Mouse (Mus musculus) left cerebral cortex, adult 18-20 months (tissue): ENCODE measurements at regions not wholly inside any gene's neighbourhood (a gene's known extent, or its start where the extent isn't known, plus 50 kb on each side); places are given as distances from the start of the nearest gene placed in this dataset.

Source experiments
- DNase-seq, 2 experiments: peaks; one replicate each; pipeline ENCODE4 v3.0.0; 2021 to 2022; ENCODE audit warnings: low spot score in 2 of 2, mixed read lengths in 1 of 2

DNA sequence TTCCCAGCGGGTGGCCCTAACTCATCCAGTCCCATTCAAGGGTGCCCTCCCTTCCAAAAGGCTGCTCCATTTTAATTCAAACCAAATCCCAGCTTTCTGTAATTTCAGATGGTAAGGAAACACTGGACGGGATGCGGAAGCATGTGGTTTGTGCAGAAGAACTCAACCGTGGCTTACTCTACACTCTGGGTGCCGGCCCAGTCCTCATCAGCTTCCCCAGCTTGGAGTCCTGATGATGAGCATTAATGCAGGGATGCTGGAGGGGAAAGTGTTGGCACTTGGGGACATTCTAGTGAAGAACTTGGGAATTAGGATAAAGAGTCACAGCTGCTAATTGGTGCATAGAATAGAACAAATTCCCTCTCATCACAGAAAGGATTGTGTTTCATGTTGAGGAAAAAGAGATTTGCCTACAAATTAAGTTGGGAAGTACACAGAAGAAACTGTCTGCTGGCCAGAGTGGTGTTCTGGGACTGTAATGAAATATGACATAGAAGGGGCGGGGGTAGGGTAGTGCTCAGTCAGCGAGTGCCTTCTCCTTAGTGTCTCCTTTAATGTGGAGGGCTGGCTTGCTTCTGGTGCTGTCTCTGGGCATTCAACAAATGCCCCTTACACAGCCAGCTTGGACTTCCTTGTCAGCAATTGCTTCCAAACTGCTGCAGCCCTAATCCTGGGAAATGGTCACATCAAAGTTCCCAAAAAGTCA lies 285.0 kb upstream of the Bmper start:
- DNase-seq, result no peak

DNA sequence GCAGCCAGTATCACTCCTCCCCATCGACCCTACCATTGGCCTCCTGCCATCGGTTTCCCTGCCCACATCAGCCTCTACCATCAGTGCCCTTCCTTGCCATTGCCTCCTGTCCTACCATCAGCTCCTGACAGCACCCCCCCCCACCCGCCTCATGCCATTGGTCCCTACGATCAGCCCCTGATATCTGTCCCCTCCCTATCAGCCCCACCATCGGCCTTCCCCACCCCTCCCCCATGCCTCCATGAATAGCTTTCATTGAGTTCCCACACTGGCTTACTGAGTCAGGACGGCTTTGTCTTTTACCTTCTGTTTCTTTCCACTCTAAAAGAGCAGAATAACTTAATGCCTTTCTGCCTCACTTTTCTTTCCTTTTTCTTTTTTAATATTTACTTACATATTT lies 277.9 kb upstream of the Bmper start:
- no peak for DNase-seq

- DNase-seq, result no peak
These were observed 277.4 kb upstream of the Bmper start for GRCm38 (mm10) chr9:22945426-22945955.

DNA sequence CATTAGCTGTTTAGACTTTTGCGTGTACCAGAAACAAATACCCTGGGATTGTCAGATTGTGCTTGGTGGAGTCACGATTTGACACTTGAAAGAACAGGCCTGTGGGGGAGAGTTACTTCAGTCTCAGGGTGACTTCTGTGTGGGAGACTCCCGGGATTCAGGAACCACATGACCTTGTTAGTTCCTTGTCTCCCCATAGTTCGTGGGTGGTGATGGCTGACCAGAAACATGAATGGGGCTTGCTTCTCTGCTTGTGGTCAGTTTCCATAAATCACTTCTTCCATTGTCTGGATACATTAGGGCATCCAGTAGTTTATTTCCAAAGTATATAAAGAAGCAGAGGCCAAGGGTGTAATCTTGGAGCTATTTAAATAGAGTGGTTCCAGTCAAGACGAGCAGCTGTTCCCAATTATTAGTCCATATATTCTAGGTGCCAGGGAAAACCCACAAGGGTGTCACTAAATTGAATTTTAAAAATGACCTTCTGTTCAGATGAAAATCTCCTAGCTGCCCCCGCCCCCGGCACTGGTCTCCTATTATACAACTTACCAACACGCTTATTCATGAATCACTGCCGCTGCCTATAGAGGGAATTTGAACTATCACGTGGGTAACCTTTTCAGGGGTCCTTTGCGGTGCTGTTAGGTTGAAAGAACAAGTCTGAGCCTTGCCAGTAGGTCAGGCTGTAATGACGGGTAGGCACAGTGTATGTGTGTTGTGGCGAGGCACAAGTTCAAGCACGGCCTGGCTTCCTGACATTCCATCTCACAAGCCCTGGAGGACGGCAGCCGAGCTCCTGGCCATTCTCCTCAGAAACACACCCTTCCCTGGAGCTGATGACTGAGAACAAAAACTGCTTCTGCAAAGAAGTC lies 270.1 kb upstream of the Bmper start:
- DNase-seq, result no peak

DNA sequence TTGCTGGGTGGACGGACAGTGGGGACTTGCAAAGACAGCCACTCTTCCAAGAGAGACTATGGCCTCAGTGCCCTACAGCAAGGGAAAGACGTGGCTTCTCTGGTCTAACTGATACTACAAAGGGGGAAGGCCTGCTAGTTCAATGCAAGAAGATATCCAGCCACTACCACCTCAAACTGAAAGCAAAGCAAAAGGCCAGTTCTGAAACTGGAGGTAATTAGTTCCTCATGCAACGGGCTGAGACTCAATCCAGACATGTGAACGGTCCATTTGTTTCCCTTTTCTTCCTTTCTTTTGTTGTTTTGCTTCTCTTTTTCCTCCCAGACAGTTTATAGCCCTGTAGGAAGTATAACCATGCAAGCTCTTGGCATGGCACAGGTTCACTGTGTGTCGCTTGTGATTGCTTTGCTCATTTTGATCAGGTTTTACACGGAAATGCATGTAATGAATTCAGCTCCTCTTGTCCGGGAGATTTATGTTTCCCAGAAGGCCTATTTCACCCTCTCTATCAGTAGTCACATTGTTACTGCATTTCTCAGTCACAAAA lies 260.5 kb upstream of the Bmper start:
- DNase-seq, result no peak

GRCm38 (mm10) chr9:22971312-22971711 lies 251.6 kb upstream of the Bmper start:
- DNase-seq, result no peak

- no peak for DNase-seq
These were observed 246.1 kb upstream of the Bmper start for GRCm38 (mm10) chr9:22976748-22977147.

DNA sequence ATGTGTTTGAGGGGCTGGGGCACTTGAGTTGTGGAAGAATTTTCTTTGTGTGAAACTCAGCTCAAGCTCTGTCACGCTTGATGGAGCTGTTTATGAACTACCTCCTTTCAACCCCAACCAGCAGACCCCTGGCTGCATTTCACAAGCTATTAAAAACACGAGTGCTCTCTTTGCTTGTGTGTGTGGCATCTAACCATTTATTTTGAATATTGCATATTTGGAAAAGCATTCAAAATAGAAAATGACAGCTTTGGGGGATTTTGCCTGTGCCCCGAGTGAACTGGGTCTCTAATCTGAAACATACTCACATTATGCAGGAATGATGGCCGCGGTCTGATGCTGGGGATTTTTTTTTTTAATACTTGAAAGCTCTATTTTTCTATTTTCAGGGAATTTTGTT lies 243.2 kb upstream of the Bmper start:
- no peak for DNase-seq

- no peak for DNase-seq
These were observed 233.4 kb upstream of the Bmper start for GRCm38 (mm10) chr9:22989508-22989907.

DNA sequence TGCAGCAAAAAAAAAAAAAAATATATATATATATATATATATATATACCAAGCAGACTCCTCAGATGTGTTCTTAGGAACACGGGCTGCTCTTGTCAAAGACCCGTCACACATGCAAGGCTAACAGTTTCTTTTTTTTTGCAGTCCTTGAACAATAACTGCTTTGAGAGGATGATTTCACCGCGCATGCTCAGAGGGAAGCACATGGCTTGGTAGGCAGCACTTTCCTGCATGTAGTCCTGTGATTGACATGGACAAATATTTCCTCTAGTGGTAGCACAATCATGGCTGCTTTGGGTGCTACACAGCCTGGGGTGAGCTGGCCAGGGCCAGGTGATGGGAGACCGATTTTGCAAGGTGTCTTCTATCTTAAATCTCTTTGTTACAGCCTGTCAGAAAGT lies 229.3 kb upstream of the Bmper start:
- DNase-seq, result no peak

GRCm38 (mm10) chr9:22995564-22995963 lies 227.3 kb upstream of the Bmper start:
- DNase-seq, result no peak

DNA sequence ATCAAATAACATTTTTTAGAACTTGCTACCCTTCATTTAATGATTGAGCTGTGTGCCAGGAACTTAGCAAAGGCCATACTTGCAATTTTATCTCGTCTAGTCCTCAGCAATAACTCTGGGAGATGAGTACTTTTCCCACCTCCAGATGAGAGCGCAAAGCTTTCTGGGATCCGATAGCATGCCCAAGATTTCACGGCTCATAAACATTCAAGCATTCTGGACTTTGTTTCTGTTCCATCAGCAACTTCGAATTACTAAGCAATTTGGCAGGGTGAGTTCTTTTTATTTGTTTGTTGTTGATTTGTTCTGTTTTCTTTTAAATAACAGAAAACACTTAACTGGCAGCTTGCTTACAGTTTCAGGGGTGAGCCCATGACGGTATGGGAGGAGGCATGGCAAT lies 224.6 kb upstream of the Bmper start:
- no peak for DNase-seq

DNA sequence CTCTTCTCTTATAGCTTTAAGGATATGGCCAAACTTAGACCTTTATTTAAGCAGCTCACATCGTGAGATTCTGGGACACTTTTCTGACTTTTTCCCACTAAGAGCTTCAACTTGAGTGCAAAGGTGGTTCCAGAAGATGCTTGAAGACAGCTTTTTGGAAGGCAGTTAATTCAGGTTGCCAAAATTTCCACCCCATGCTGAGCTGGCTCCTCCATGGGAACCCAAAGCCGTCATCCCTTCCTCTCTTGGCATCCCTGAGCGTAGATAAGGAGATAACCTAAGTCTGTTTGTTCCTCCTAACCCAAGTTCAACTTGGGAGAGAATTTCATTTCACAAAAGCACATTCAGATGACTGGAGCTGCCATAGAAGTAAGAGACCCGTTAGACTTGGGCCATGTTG lies 223.7 kb upstream of the Bmper start:
- DNase-seq, result no peak

- DNase-seq, result no peak
These were observed 222.7 kb upstream of the Bmper start for GRCm38 (mm10) chr9:23000200-23000599.

DNA sequence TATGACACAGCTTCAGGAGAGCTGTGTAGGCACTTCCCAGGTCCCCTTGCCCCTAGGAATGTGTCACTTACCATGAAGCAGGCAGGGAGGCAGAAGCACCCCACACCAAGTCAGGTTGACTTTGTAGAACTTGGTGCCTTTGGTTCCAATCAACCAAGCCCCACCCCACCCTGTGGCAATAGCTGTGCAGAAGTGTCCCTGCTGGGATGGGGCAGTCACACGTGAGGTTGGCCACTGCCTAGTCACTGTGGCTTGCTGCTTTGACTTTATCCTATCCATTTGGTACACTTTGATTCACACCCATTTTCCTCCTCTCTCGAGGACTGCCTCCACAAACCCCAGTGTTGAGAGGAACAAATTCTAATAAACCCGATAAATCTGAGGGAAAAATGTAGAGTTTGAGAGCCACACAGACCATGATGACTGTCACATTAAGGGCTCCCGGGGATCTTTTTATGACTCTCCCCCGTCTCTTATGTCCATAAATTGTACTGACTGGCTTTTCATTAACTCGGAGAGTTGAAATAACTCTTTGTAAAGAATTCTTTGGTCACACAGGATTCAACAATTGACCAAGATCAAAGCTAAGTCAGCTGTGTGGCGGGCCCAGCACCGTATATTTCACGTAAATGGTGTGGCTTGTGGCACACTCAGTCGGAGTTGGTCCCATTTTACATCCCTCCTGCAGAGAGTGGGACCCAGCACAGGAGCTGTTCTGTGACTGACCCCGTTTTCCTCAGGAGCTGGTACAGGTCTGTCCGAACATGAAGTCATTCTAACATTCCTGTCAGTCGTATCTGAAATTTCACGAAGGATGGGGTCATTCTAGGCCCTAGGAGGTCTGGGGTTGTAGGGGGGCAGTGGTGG lies 219.4 kb upstream of the Bmper start:
- no peak for DNase-seq

DNA sequence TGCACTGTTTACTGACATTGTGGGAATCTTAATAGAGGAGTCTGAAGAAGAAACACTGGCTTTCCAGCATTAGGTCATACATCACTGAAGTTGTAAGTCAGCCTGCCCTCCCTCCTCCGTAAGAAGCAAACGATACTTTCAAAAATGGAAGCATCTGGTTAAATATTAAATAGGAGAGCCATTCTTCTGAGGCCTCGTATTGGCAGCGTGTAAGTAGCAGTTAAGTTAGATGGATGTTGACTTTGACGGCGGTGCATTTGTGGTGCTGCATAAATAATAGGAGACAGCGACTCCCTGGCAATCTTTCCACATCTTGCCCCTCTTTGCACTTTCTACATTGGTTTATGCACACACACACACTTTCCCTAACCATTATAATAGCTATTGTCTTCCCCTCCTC lies 217.9 kb upstream of the Bmper start:
- DNase-seq, result no peak

DNA sequence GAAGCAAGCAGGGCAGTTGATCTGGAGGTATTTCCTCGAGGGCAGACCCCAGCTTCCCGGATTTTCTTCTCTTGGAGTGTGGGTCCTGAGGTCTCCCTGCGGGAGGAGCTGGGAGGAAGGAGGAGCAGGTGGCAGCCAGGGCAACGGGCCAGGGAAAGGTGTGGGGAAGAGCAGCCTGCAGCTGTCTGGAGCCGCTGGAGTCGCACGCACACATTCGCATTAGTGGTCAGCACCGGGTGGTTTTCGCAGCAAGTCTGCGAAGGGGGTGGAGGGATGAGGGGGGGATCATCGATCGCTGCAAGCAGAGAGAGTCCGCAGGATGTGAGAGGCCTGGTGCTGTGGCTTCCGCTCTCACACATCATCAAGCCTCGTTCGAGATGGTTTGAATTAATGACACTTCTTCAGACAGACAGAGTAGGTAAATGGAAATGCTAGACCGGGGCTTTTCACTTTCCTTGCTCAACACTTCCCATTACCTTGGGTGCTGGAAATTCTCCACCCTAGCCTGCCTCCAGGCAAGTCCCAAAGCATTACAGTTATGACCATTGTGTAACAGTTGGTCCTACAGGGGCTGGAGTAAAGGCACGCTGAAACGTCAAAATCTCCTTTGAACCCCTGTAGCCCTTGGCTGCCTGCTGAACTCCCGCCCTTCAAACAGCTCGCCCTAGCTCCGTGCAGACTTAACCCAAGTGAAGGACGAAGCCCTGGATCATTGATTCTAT lies 213.3 kb upstream of the Bmper start:
- DNase-seq, result no peak

GRCm38 (mm10) chr9:23011316-23011959 lies 211.4 kb upstream of the Bmper start:
- no peak for DNase-seq

- no peak for DNase-seq
These were observed 210.7 kb upstream of the Bmper start for GRCm38 (mm10) chr9:23012130-23012529.

- DNase-seq, result no peak
These were observed 206.1 kb upstream of the Bmper start for GRCm38 (mm10) chr9:23016733-23017132.
